In the genomic region with DNA sequence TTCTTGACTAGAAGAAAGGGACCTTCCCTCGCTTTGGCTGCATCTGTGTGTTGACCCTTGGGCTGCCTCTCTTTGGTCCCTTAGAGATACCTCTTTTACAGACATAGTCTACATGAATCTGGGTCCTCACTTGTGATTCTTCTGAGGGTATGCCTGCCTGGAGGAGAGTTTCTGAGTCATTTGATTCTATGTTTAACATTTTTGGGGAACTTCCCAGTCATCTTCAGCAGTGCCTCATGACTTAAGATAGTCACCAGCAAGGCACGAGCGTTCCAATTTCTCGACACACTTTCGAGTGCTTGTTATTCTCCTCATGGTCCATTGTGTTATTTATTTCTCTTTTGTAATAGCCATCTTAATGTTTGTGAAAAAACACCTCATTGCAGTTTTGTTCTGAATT, we compare ENCODE assay signal across 25 mouse cellular contexts.
DNase-seq lines count a peak whose midpoint lies in the region; ATAC-seq and TF ChIP-seq lines count a peak whose summit lies in the region.
"Had no signal": no experiment of that assay in that cellular context is flagged by ENCODE, and none has a peak within 500 bp of the region (broad histone marks: within the 10 kb centered on the region; RNA-seq: fewer than 3 reads in every experiment).

No protein-coding gene starts in this region.

- peak; percentile 60 to 74 for DNase-seq in frontal cortex, adult 2 months (ENCODE audit: extremely low spot score in 1 of 2, low spot score in 1 of 2)
- DNase-seq in frontal cortex, postnatal 14 days (ENCODE audit: low spot score in 2 of 2), result no peak
- DNase-seq in CH12.LX (ENCODE audit: extremely low read depth), result no peak
- DNase-seq in left cerebral cortex, postnatal 14 days (ENCODE audit: low spot score in 2 of 2), result peak; percentile 35 to 69
- DNase-seq in right cerebral cortex, postnatal 10 days (ENCODE audit: low spot score in 2 of 2), result peak; percentile 35 to 43
- no peak for DNase-seq in heart, postnatal 14 days
- no peak for DNase-seq in lung, postnatal 14 days
- DNase-seq: adrenal gland, postnatal 36 days; cerebellum, adult 18-20 months; cerebellum, postnatal 14 days; kidney, adult 18-20 months; thymus, adult 2 months; thymus, postnatal 4 days had no signal

- no peak overlapping the region for H3K27ac ChIP-seq in CH12.LX (ENCODE audit: insufficient read depth, low read depth)
- H3K27ac ChIP-seq: embryonic facial prominence, embryonic 12.5 days; forebrain, embryonic 12.5 days; hindbrain, embryonic 13.5 days; limb, embryonic 12.5 days; midbrain, embryonic 12.5 days; neural tube, embryonic 15.5 days had no signal

- dilution Hi-C loops in CH12.LX (cut with MboI; ENCODE audit: extremely low pct_ligation_motif_present, extremely low pct_unique_long_range_greater_than_20kb, low sequenced_read_pairs), result no loop called here

- no peak for TF ChIP-seq RAD21 in CH12.LX (IDR thresholded peaks at IDR 0.05; ENCODE audit: low read depth, low read length)

- H3K9ac ChIP-seq in CH12.LX (ENCODE audit: insufficient read depth, low read depth), result no peak overlapping the region
- H3K9ac ChIP-seq: embryonic facial prominence, embryonic 12.5 days; forebrain, embryonic 12.5 days; hindbrain, embryonic 13.5 days; limb, embryonic 12.5 days; midbrain, embryonic 12.5 days; neural tube, embryonic 15.5 days had no signal

- intact Hi-C loops in left cerebral cortex, postnatal 14 days (cut with DNase I), result no loop called here
- intact Hi-C loops in heart, postnatal 14 days (cut with DNase I), result no loop called here

- TF ChIP-seq CTCF in CH12.LX (conservative IDR thresholded peaks at IDR 0.05 in 1 of 2, IDR thresholded peaks at IDR 0.05 in 1 of 2; ENCODE audit: low read depth in 2 of 2, low read length in 2 of 2), result no peak

- peaks cover 0 to 45% of the 10 kb centered on the region in 2 experiments; a peak in 2 of 4 replicates for H3K4me1 ChIP-seq in CH12.LX (ENCODE audit: control insufficient read depth in 1 of 2, insufficient read depth in 2 of 2)
- H3K4me1 ChIP-seq: embryonic facial prominence, embryonic 12.5 days; forebrain, embryonic 12.5 days; hindbrain, embryonic 13.5 days; limb, embryonic 12.5 days; midbrain, embryonic 12.5 days; neural tube, embryonic 15.5 days had no signal

- no peak overlapping the region for H3K4me3 ChIP-seq in CH12.LX (replicated peaks in 1 of 3; ENCODE audit: low read depth in 2 of 3, low read length in 2 of 3, poor library complexity in 1 of 3)
- H3K4me3 ChIP-seq: embryonic facial prominence, embryonic 12.5 days; erythroblast, embryonic 14.5 days; forebrain, embryonic 12.5 days; hindbrain, embryonic 13.5 days; limb, embryonic 12.5 days; midbrain, embryonic 12.5 days; neural tube, embryonic 15.5 days had no signal

- no peak for TF ChIP-seq POLR2A in CH12.LX (IDR thresholded peaks at IDR 0.05; ENCODE audit: low read depth, low read length)

- no peaks in the 10 kb centered on the region for H3K79me2 ChIP-seq in CH12.LX (replicated peaks; ENCODE audit: control insufficient read depth, extremely low read depth, insufficient read depth, poor library complexity, severe bottlenecking)

- ATAC-seq in erythroblast, adult 5-6 weeks (replicated peaks; ENCODE audit: low FRiP score, poor library complexity, severe bottlenecking), result no peak
- ATAC-seq: CD4-positive, CD25-positive, alpha-beta regulatory T cell, adult 4 months; inflammation-experienced regulatory T-cells, adult 6 months; Patski had no signal

- H3K36me3 ChIP-seq in CH12.LX (replicated peaks in 1 of 2; ENCODE audit: control insufficient read depth in 1 of 2, insufficient read depth in 1 of 2, low read length in 1 of 2), result no peaks in the 10 kb centered on the region
- H3K36me3 ChIP-seq: embryonic facial prominence, embryonic 12.5 days; forebrain, embryonic 12.5 days; hindbrain, embryonic 13.5 days; limb, embryonic 12.5 days; midbrain, embryonic 12.5 days; neural tube, embryonic 15.5 days had no signal

- no peak for TF ChIP-seq EP300 in CH12.LX (IDR thresholded peaks at IDR 0.05; ENCODE audit: low read length)

- no peaks in the 10 kb centered on the region for H3K9me3 ChIP-seq in CH12.LX (replicated peaks; ENCODE audit: low read length)
- H3K9me3 ChIP-seq: embryonic facial prominence, embryonic 12.5 days; forebrain, embryonic 12.5 days; hindbrain, embryonic 13.5 days; limb, embryonic 12.5 days; midbrain, embryonic 12.5 days; neural tube, embryonic 15.5 days had no signal

- H3K4me2 ChIP-seq in CH12.LX (ENCODE audit: insufficient read depth, low read depth, poor library complexity, severe bottlenecking), result no peak overlapping the region
- H3K4me2 ChIP-seq: embryonic facial prominence, embryonic 12.5 days; forebrain, embryonic 12.5 days; hindbrain, embryonic 13.5 days; limb, embryonic 12.5 days; liver, embryonic 11.5 days; midbrain, embryonic 12.5 days; neural tube, embryonic 15.5 days had no signal

- no peaks in the 10 kb centered on the region for H3K27me3 ChIP-seq in CH12.LX (replicated peaks)
- H3K27me3 ChIP-seq: embryonic facial prominence, embryonic 12.5 days; forebrain, embryonic 12.5 days; hindbrain, embryonic 13.5 days; limb, embryonic 12.5 days; midbrain, embryonic 12.5 days; neural tube, embryonic 15.5 days had no signal

- in situ Hi-C loops in CH12.LX (cut with MboI; ENCODE audit: low pct_ligation_motif_present, low pct_unique_long_range_greater_than_20kb, low sequenced_read_pairs), result no loop called here

TF ChIP-seq in CH12.LX, 34 proteins besides CTCF, POLR2A, EP300 and RAD21:
- no peak for TF ChIP-seq RCOR1 (conservative IDR thresholded peaks at IDR 0.05; ENCODE audit: low read depth, low read length)
- TF ChIP-seq BHLHE40 (IDR thresholded peaks at IDR 0.05; ENCODE audit: low read depth, low read length), result peak; percentile 84

Comparison
In these comparisons a context has a peak if more than half of its experiments do, and no peak if none do; other contexts are left out.
1. DNase-seq: peak in frontal cortex, adult 2 months (2 of 2), left cerebral cortex, postnatal 14 days (2 of 2) and right cerebral cortex, postnatal 10 days (2 of 2); none in frontal cortex, postnatal 14 days (0 of 2), CH12.LX (single experiment), heart, postnatal 14 days (0 of 2) and lung, postnatal 14 days (single experiment).